Mouse (Mus musculus) mouse embryonic stem cell (cell line): ENCODE measurements around the gene Ccdc184.

Source experiments
- in situ Hi-C, 2 experiments: fragments of 300-500 bp; cut with MboI; formaldehyde crosslinking; loops; 1 replicate in 1 of 2; 3 replicates in 1 of 2; pipeline ENCODE4 v1.14.3; 2019 to 2020; ENCODE audit warnings: low sequenced_read_pairs in 2 of 2, low pct_unique_long_range_greater_than_20kb in 1 of 2, mixed read lengths in 1 of 2; ENCODE audit not compliant: unreplicated experiment in 1 of 2

The Ccdc184 gene

GRCm38 (mm10) chr15:98181132-98181711, 14.3 kb downstream of the Ccdc184 start:
- in situ Hi-C loops: loop anchor here (10.0 kb wide), 1 partner anchor 214 kb away; no protein-coding TSS in a partner anchor

GRCm38 (mm10) chr15:98181856-98182570, 15.1 kb downstream of the Ccdc184 start:
- in situ Hi-C loops: loop anchor here (10.0 kb wide), 1 partner anchor 213 kb away; no protein-coding TSS in a partner anchor

- in situ Hi-C loops: loop anchor here (10.0 kb wide), 1 partner anchor 210 kb away; no protein-coding TSS in a partner anchor
Observed at GRCm38 (mm10) chr15:98184456-98184855, 17.5 kb downstream of the Ccdc184 start.

GRCm38 (mm10) chr15:98195442-98195841, 28.5 kb downstream of the Ccdc184 start, which contains the start of gene Olfr288:
TSS of gene Olfr288 (minus strand) at chr15:98195542.
- in situ Hi-C loops: no loop called here

GRCm38 (mm10) chr15:98209676-98210075, 42.7 kb downstream of the Ccdc184 start:
- in situ Hi-C loops: no loop called here

- in situ Hi-C loops: no loop called here
Observed at GRCm38 (mm10) chr15:98213336-98213870, 46.4 kb downstream of the Ccdc184 start.

- in situ Hi-C loops: no loop called here
Observed at GRCm38 (mm10) chr15:98214130-98214529, 47.2 kb downstream of the Ccdc184 start.
